Mouse (Mus musculus) forebrain, embryonic 10.5 days (tissue): ENCODE measurements at regions not wholly inside any gene's neighbourhood (a gene's known extent, or its start where the extent isn't known, plus 50 kb on each side); places are given as distances from the start of the nearest gene placed in this dataset.

Experiments
- DNase-seq: peaks from one replicate; pipeline ENCODE4 v3.0.0-alpha.2; 2017; ENCODE audit warnings: low spot score; ENCODE audit errors: extremely low spot score
- H3K27ac ChIP-seq: fragments of 300-500 bp; sonication (generic); 2 replicates; pipeline ENCODE4 v1.5.1; 2016; ENCODE audit warnings: mild to moderate bottlenecking
- H3K27me3 ChIP-seq: fragments of 300-500 bp; sonication (generic); 2 replicates; pipeline ENCODE4 v1.6.1; 2016; ENCODE audit warnings: mild to moderate bottlenecking; ENCODE audit not compliant: poor library complexity, severe bottlenecking
- H3K36me3 ChIP-seq: fragments of 300-500 bp; sonication (generic); replicated peaks from 2 replicates; pipeline ENCODE4 v1.6.1; 2016; ENCODE audit warnings: mild to moderate bottlenecking, moderate library complexity
- H3K4me1 ChIP-seq: fragments of 300-500 bp; sonication (generic); 2 replicates; pipeline ENCODE4 v1.6.1; 2016
- H3K4me3 ChIP-seq: fragments of 300-500 bp; sonication (generic); 2 replicates; pipeline ENCODE4 v1.5.1; 2016; ENCODE audit warnings: mild to moderate bottlenecking, moderate library complexity
- H3K9me3 ChIP-seq: fragments of 300-500 bp; sonication (generic); 2 replicates; pipeline ENCODE4 v1.6.1; 2016; ENCODE audit warnings: mild to moderate bottlenecking, moderate library complexity
- WGBS: fragments of 180-500 bp; shearing (Covaris S2); methylation state at CpG from one replicate; pipeline ENCODE4 v1.1.7; 2016; 5-methylcytosine and 5-hydroxymethylcytosine counted together

DNA sequence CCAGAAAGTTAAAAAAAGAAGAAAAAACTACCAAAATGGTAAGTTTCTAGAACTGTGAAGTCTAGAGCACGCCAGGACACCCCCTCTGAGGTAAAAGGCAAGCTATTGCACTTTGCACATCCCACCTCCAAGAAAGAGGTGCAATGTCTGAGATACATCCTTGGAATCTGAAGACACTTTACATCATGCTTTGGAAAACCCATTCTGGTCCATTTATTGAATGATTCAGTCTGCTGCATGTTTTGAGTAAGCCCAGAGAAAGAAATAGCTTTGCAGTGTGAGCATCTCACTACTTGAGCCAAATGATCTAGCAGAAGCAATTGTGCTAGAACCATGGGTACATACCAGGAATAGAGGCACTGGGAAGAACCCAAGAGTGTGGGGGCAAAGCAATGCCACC is 85.1 kb upstream of the F13a1 start:
- Histone ChIP-seq H3K36me3 (no peaks in the 10 kb centered on the region), H3K9me3 (no peaks in the 10 kb centered on the region), H3K4me1 (no peaks in the 10 kb centered on the region), H3K4me3 (no peak overlapping the region), H3K27ac (no peak overlapping the region), H3K27me3 (no peaks in the 10 kb centered on the region)
- DNase-seq = no peak
- 74% methylated on average over 1 of the region's 1 CpGs for WGBS

DNA sequence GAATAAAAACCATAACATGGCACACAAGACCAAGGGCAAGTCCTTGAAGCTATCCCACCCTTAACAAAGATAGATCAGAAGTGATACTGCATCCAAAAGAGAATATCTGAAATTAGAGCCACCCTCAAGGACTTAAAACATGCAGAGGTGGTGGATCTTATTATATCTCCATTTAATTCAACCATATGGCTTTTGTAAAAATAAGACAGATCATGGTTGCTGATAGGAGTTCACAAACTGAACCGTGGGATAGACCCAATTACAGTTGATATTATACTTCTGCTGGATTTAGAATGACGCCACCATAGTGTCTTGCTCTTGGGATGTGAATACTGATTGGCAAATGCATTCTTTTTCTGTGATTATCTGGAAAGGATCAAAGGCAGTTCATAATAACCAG is 84.5 kb upstream of the F13a1 start:
- no peak for DNase-seq
- WGBS = 93% methylated on average over 2 of the region's 2 CpGs
- no peaks in the 10 kb centered on the region for H3K9me3 ChIP-seq
- H3K27me3 ChIP-seq = no peaks in the 10 kb centered on the region
- H3K4me3 ChIP-seq = no peak overlapping the region
- no peaks in the 10 kb centered on the region for H3K4me1 ChIP-seq
- no peak overlapping the region for H3K27ac ChIP-seq
- H3K36me3 ChIP-seq = no peaks in the 10 kb centered on the region

DNA sequence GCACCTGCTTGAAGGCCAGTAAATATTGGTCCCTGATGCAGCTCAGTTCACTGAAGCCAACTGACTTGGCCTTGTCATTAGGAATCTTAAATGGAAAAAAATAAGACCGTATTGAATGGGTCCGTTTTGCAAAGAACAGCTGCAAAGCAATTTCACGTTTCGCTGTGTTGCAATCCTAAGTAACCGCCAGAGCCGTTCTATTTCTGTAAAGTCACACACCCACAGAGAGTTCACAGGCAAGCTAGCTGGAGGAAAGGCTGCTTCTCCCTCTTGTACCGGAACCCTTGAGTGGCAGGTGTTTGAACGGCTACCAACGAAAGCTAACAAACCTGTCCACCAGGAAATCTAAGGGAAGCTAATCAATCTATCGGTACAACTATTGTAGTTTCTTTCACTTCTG is 80.6 kb upstream of the F13a1 start:
- Histone ChIP-seq H3K27ac (no peak overlapping the region), H3K4me1 (no peaks in the 10 kb centered on the region), H3K4me3 (no peak overlapping the region), H3K9me3 (no peaks in the 10 kb centered on the region), H3K27me3 (no peaks in the 10 kb centered on the region), H3K36me3 (no peaks in the 10 kb centered on the region)
- 91% methylated on average over 10 of the region's 10 CpGs for WGBS
- DNase-seq = no peak

DNA sequence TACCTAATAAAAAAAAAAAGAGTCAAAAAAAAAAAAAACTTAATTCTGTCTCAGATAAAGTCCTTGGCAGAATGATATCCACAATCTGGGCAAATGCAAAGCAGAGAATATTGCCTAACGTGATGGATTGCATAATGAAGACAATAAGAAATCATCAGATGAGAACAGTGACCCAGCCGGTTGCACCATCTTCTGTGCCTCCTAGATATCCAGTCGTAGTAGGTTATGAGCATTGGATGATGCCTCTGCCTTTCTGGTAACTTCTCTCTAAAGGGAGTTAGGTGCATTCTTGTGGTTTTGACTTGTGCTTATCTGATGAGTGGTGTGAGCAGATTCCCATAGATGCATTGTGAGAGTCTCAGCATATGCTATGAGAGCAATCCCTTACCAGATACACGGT is 71.6 kb upstream of the F13a1 start:
- Histone ChIP-seq H3K27me3 (no peaks in the 10 kb centered on the region), H3K36me3 (no peaks in the 10 kb centered on the region), H3K4me1 (no peaks in the 10 kb centered on the region), H3K9me3 (no peaks in the 10 kb centered on the region), H3K4me3 (no peak overlapping the region), H3K27ac (no peak overlapping the region)
- whole genome bisulfite sequencing = 91% methylated on average over 4 of the region's 4 CpGs
- DNase-seq = no peak

DNA sequence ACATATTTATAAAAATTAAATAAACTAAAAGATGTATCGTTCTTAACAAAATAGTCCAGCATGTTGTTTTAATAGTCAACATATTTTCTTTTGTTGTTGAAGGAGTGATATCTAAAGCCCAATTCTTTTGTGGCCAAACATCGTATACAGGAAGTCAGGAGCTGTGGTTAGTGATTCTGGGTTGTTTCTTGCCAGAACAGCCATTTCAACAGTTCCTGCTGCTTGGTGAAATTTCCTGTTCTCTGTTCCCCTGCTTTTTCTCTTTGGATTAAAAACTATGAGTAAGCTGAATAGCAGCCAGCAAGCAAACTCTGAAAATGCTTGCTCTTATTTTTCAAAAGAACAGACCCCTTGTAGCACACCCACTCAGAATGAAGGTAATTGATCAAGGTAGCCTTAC is 70.2 kb upstream of the F13a1 start:
- WGBS = 86% methylated on average over 2 of the region's 2 CpGs
- Histone ChIP-seq H3K27ac (no peak overlapping the region), H3K4me3 (no peak overlapping the region), H3K36me3 (no peaks in the 10 kb centered on the region), H3K27me3 (no peaks in the 10 kb centered on the region), H3K4me1 (no peaks in the 10 kb centered on the region), H3K9me3 (no peaks in the 10 kb centered on the region)
- no peak for DNase-seq

DNA sequence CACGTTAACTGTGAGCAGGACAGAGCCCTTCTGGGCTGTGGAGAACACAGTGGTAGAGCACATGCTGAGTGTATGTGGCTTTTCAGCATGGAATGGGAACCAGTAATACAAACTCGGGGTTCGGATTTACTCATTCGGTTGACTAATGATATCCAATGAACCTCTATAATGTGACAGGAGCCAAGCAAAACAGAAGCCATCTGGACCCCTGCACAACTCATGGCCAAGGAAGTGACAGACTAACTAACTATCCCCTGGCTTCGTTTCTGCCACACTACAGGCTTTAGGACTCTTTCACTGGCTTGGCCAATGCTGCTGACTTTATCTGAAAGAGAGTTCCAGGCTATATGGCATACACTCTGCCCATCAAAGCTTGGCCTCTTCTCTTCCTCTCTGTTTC is 64.3 kb upstream of the F13a1 start:
- Histone ChIP-seq H3K27ac (no peak overlapping the region), H3K36me3 (no peaks in the 10 kb centered on the region), H3K4me3 (no peak overlapping the region), H3K27me3 (no peaks in the 10 kb centered on the region), H3K9me3 (no peaks in the 10 kb centered on the region), H3K4me1 (no peaks in the 10 kb centered on the region)
- 85% methylated on average over 5 of the region's 5 CpGs for WGBS
- DNase-seq = no peak

DNA sequence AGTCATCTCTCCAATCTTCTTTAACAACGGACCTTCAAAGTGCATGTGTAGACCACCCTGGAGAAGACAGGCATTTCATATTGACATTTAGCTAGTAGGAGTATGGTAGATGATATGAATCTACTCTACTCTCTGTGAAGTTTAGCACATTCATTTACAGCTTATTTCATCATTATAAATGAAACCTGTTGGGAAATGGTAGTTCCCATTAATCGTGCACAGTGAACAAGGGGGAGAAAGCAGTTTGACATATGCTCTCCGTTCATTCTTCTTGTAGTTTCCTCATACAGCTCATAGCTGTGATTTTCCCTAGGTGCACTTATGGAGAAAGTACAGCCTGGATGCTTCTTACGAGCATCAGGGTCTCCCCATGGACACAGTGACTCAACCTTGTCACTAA is 61.7 kb upstream of the F13a1 start:
- Histone ChIP-seq H3K27ac (no peak overlapping the region), H3K27me3 (no peaks in the 10 kb centered on the region), H3K4me3 (no peak overlapping the region), H3K4me1 (no peaks in the 10 kb centered on the region), H3K36me3 (no peaks in the 10 kb centered on the region), H3K9me3 (no peaks in the 10 kb centered on the region)
- no peak for DNase-seq
- WGBS = 91% methylated on average over 4 of the region's 4 CpGs

DNA sequence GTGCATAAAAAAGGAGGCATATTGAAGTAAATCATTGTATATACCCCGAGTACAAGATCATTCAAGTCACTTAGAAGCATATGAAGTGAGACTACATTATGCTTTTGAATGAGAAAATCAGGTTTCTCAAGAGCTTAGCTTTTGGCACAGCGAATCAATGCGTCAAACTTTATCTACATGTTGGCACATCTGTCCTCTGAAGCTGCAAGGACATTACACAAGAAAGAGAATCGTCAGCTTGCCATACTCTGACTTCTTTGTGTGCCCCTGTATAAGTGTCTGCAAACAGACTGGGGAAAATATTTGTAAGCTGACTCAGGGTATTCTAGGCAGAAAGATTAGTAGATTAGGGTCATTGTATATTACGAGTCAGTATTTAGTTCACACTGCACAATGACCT is 57.7 kb upstream of the F13a1 start:
- no peak overlapping the region for H3K27ac ChIP-seq
- WGBS = 87% methylated on average over 5 of the region's 5 CpGs
- H3K27me3 ChIP-seq = no peaks in the 10 kb centered on the region
- no peaks in the 10 kb centered on the region for H3K36me3 ChIP-seq
- no peak for DNase-seq
- no peaks in the 10 kb centered on the region for H3K9me3 ChIP-seq
- peaks cover 16% of the 10 kb centered on the region for H3K4me1 ChIP-seq
- no peak overlapping the region for H3K4me3 ChIP-seq

DNA sequence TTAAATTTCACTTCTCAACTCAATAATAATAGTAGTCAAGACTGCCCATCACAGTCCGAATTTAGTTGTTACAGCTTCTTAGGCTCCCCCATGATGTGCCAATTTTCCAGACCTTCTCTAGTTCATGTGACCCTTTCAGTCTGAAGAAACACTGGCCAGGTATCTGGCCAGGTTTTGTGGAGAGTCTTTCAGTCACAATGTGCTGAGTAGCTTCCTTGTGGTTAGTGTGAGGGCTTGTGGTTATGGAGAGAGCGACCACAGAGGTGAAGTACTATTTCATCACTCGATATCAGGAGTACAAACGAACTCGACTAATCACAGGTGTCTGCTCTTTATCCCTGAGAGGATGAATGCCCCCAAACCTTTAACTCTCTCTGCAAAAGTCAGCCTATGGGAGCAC is 56.0 kb upstream of the F13a1 start:
- Histone ChIP-seq H3K4me1 (peaks cover 16% of the 10 kb centered on the region), H3K4me3 (no peak overlapping the region), H3K36me3 (no peaks in the 10 kb centered on the region), H3K27me3 (no peaks in the 10 kb centered on the region), H3K27ac (no peak overlapping the region), H3K9me3 (no peaks in the 10 kb centered on the region)
- no peak for DNase-seq
- 92% methylated on average over 5 of the region's 5 CpGs for WGBS

DNA sequence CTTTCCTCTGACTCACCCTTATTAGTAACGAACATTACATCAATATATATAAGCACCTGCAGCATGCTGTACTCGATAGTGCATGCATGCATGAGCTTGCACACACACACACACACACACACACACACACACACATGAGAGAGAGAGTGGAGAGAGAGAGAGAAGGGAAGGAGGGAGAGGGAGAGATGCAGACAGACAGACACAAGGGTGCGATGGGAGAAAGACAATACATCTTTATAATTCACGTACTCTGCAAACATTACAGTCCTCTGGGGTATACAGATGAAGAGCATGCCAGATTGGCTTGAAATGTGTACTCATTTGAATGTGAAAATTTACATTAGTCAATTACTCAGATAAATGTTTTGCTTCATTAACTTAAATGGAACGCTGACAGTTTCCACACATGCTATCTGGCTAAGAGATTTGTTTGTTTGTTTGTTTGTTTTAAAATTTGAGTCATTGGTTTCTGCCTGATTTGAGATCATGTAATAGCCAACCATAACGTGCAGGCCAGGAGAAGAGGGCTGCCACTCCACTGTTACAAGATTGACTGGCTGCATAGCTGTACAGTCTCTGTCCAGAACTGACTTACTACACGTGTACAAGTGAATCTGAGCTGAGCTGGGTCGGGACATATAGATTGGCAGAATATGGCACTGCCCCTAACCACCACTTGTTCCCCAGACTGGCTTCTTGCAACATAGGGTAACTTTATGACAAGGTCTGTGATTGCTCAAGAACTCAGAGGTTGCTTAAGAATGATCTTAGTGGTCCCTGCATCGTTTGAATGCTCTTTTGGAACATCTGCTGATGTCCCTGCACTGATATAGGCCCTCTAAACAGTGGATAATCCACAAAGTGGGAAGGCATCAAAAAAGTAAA is 54.6 kb upstream of the F13a1 start:
- DNase-seq = no peak
- Histone ChIP-seq H3K36me3 (no peaks in the 10 kb centered on the region), H3K9me3 (no peaks in the 10 kb centered on the region), H3K4me1 (peaks cover 16% of the 10 kb centered on the region), H3K4me3 (peak overlapping the region; percentile 2; the same call in 1 of the 2 replicates), H3K27me3 (no peaks in the 10 kb centered on the region), H3K27ac (peak overlapping the region; percentile 67; the same call in 1 of the 2 replicates)
- 70% methylated on average over 9 of the region's 9 CpGs for WGBS

DNA sequence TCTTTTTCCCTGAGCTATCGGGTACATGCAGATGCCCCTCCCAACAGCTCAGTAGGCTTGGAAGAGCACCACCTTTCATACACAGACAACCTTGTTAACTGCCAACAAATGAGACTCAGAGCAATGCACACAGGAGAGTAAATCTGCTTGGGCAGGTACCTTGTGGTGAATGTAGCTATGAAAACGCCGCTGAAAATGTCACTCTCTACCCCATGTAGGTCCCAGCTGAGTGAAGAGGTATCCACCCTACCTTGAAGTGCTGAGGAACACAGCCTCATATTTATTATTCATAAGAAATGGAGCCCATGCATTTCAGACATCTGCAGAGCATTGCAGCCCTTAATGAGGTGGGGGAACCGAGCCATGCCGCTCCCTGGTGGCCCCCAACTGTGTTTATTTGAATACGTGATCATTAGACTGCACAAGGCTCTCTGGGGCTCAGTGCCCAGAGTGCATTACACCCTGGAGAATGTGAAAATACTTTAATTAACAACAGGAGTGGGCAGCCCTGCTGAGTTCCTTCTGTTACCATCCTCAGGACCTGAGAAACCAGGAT is 53.8 kb upstream of the F13a1 start:
- Histone ChIP-seq H3K9me3 (no peaks in the 10 kb centered on the region), H3K36me3 (no peaks in the 10 kb centered on the region), H3K4me3 (peak overlapping the region; percentile 2; the same call in 1 of the 2 replicates), H3K27ac (peak overlapping the region; percentile 67; the same call in 1 of the 2 replicates), H3K4me1 (peaks cover 16% of the 10 kb centered on the region), H3K27me3 (no peaks in the 10 kb centered on the region)
- DNase-seq = no peak
- 37% methylated on average over 6 of the region's 6 CpGs for WGBS

DNA sequence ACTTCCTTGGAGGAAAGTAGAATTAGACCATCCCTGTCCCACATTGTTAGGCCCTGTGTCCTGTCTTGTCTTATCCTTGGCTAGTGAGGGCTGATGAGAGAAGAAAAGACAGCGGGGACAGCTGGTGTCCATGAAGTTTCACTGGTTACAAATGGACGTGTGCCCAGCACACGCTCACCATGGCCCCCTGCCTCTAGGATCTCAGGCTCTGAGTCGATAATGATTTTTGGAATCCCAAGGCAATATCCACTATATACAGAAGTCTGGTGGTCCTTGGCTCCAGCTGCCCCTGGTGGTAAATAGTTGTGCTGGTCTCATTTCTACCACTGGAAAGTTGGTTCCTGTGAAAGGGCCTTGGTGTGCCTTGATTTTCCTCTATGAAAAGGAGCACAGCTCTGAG is 51.7 kb upstream of the F13a1 start:
- H3K4me3 ChIP-seq = no peak overlapping the region
- H3K9me3 ChIP-seq = no peaks in the 10 kb centered on the region
- H3K36me3 ChIP-seq = no peaks in the 10 kb centered on the region
- no peak for DNase-seq
- H3K27me3 ChIP-seq = no peaks in the 10 kb centered on the region
- peaks cover 16% of the 10 kb centered on the region for H3K4me1 ChIP-seq
- H3K27ac ChIP-seq = no peak overlapping the region
- WGBS = 96% methylated on average over 4 of the region's 4 CpGs
